Mouse (Mus musculus) heart, adult 2 months (tissue): Measurements from ENCODE around the gene Fut7. TPM values are rescaled to one million over a fixed set of nuclear protein-coding genes. Genes with fewer than 3 reads are reported as not detected.

Experiments used
- DNase-seq, 2 experiments: peaks; one replicate each; pipeline ENCODE4 v3.0.0; 2021
- H3K27ac ChIP-seq: fragments of 200-600 bp; 2 replicates; pipeline ENCODE4 v1.8.1; 2022
- H3K27me3 ChIP-seq: fragments of 200-500 bp; 2 replicates; pipeline ENCODE4 v1.6.1; 2012; ENCODE audit warnings: mild to moderate bottlenecking, low read length, inconsistent platforms, mixed read lengths; ENCODE audit not compliant: control insufficient read depth, insufficient read depth
- H3K36me3 ChIP-seq: fragments of 200-500 bp; 2 replicates; pipeline ENCODE4 v1.6.1; 2012; ENCODE audit warnings: low read length, inconsistent platforms; ENCODE audit not compliant: control insufficient read depth, insufficient read depth
- H3K4me1 ChIP-seq: fragments of 200-500 bp; 2 replicates; pipeline ENCODE4 v1.6.1; 2011; ENCODE audit warnings: low read length; ENCODE audit not compliant: control insufficient read depth, insufficient read depth
- H3K4me3 ChIP-seq: fragments of 200-600 bp; 2 replicates; pipeline ENCODE4 v1.8.1; 2022
- H3K79me2 ChIP-seq: fragments of 200-500 bp; replicated peaks from 2 replicates; pipeline ENCODE4 v1.6.1; 2012; ENCODE audit warnings: mild to moderate bottlenecking, inconsistent platforms, low read length, moderate library complexity, mixed read lengths; ENCODE audit not compliant: control insufficient read depth, insufficient read depth
- H3K9ac ChIP-seq: fragments of 200-500 bp; 2 replicates; pipeline ENCODE4 v1.6.1; 2012; ENCODE audit warnings: low read depth, mild to moderate bottlenecking, control low read depth, inconsistent platforms, low read length, mixed read lengths
- CTCF ChIP-seq: fragments of 200-600 bp; IDR thresholded peaks from 2 replicates; pipeline ENCODE4 v1.8.1; 2022; ENCODE audit warnings: antibody characterized with exemption, mild to moderate bottlenecking, moderate library complexity
- EP300 ChIP-seq: fragments of 200-500 bp; IDR thresholded peaks from 2 replicates; pipeline ENCODE4 v1.6.1; 2011; ENCODE audit warnings: low read depth, low read length, control low read depth; ENCODE audit not compliant: insufficient read depth
- POLR2A ChIP-seq: fragments of 200-500 bp; IDR thresholded peaks from 2 replicates; pipeline ENCODE4 v1.6.1; 2011; ENCODE audit warnings: mild to moderate bottlenecking, low read depth, low read length, control low read depth; ENCODE audit not compliant: insufficient read depth
- WGBS: fragments of 180-500 bp; shearing (Covaris S2); methylation state at CpG from one replicate; pipeline ENCODE4 v1.1.7; 2018; 5-methylcytosine and 5-hydroxymethylcytosine counted together
- intact Hi-C: fragments of 180-260 bp; cut with DNase I; formaldehyde crosslinking; loops from one replicate; pipeline ENCODE4 v1.15.1; 2025
- polyA plus RNA-seq: library from polyadenylated mRNA; depleted of rRNA; stranded (reverse); fragments of >200 nt; gene quantifications from 2 replicates; pipeline ENCODE4 v1.2.3, GENCODE M21; 2012
- total RNA-seq, 2 experiments: library from RNA; stranded (reverse); gene quantifications; 2 replicates each; pipeline ENCODE4 v1.2.3; 2021

Fut7 gene
- total and polyA plus RNA-seq, 3 experiments: 0.11 to 0.43 TPM; not detected in 1

DNA sequence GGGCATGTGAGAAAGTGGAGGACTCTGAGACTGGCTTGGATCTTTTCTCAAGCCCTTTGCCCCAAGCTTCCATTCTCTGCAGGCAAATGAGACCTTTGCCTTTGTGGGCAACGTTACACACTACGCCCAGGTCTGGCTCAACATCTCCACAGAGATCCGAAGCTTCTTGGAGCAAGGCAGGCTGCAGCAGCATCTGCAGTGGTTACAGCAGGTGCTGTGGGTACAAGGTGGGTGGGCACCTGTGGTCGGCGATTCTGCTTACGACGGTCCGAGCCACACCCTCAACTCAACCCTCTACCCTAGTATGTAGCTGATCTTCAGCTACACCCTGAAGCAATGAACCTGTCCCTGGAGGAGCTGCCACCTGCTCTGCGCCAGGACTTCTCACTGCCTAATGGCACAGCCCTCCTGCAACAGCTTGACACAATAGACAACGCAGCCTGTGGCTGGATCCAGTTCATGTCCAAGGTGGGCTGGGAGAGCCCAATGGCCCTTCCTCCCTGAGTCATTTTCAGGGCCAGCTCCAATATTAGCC, 13.3 kb downstream of the Fut7 start:
- Histone ChIP-seq H3K36me3 (no peaks in the 10 kb centered on the region), H3K27me3 (no peaks in the 10 kb centered on the region), H3K4me3 (no peak overlapping the region), H3K4me1 (no peaks in the 10 kb centered on the region), H3K27ac (no peak overlapping the region), H3K79me2 (no peaks in the 10 kb centered on the region), H3K9ac (no peak overlapping the region)
- no peak for DNase-seq
- 84% methylated on average over 10 of the region's 10 CpGs for WGBS
- TF ChIP-seq POLR2A (no peak), EP300 (no peak), CTCF (no peak)
- intact Hi-C loops: no loop called here

DNA sequence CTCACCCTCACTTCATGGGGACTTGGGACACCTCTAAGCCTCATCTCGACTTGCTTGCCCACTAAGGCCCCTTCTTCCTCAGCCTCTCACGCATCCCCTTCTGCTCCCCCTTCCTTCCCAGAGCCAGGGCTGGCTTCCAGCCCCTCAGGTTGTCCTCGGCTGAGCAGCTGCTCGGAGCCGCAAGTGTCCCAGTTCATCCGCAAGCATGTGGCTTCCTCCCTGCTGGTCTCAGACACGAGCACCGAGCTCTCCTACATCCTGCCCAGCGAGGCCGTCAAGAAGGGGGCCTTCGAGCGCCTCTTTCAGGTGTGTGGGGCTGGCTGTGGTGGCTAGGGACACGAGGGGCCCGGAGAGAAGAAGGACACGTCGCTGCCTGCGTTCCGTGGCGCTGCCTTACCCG, 18.0 kb downstream of the Fut7 start:
- TF ChIP-seq POLR2A: no peak
- TF ChIP-seq EP300: no peak
- no peak for TF ChIP-seq CTCF
- intact Hi-C loops: no loop called here
- Histone ChIP-seq H3K9ac (no peak overlapping the region), H3K4me1 (no peaks in the 10 kb centered on the region), H3K27ac (no peak overlapping the region), H3K79me2 (no peaks in the 10 kb centered on the region), H3K4me3 (no peak overlapping the region), H3K27me3 (no peaks in the 10 kb centered on the region), H3K36me3 (no peaks in the 10 kb centered on the region)
- no peak for DNase-seq
- 81% methylated on average over 20 of the region's 20 CpGs for WGBS

DNA sequence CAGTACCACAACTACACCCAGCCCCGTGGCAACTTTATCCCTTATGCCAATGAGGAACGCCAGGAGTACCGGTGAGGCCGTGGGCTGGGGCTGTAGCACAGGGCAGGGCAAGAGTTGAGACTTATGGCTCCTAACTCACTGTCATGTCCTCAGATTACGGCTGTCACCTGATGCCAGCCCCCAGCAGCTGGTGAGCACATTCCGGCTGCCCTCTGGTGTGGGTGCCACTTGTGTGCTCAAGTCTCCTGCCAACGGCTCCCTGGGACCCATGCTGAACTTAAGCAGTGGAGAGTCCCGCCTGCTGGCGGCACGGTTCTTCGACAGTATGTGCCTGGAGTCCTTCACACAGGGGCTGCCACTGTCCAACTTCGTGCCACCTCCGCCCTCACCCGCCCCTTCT, 19.6 kb downstream of the Fut7 start:
- Histone ChIP-seq H3K27me3 (no peaks in the 10 kb centered on the region), H3K27ac (no peak overlapping the region), H3K36me3 (no peaks in the 10 kb centered on the region), H3K4me3 (no peak overlapping the region), H3K79me2 (no peaks in the 10 kb centered on the region), H3K4me1 (no peaks in the 10 kb centered on the region), H3K9ac (no peak overlapping the region)
- intact Hi-C loops: no loop called here
- TF ChIP-seq EP300 (no peak), CTCF (no peak), POLR2A (no peak)
- DNase-seq: no peak
- 89% methylated on average over 14 of the region's 14 CpGs for WGBS

DNA sequence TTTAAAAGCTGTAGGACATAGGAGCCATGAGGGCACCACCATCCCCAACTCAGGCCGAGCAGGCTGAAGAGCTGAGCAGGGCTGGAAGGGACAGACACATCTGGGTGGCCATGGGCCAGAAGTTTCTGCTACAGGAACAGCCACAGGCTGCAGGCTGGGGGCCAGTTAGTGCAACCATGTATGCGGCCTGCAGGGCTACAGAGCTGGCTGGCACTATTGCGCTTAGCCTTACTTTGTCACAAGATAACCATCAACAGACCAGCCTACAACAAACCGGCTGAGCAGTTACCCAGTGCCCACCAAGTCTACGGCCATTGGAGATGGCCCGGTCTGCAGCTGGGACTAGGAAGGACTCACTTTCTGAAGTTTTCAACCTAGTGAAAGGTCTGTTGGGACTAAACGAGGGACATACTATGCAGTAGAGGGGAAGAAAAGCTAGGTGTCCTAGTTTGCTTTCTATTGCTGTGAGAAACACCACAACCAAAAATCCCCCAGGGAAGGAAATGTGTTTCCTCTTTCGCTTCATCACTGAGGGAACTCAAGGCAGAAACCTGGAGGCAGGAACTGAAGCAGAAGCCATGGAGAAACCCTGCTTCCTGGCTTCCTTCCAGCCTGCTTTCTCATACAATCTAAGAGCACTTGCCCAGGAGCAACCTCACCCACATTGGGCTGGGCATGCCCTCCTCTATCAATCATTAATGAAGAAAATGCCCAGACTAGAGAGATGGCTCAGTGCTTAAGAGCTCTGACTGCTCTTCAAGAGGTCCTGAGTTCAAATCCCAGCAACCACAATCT, 28.0 kb downstream of the Fut7 start:
- Histone ChIP-seq H3K27me3 (no peaks in the 10 kb centered on the region), H3K36me3 (no peaks in the 10 kb centered on the region), H3K4me3 (no peak overlapping the region), H3K9ac (no peak overlapping the region), H3K4me1 (no peaks in the 10 kb centered on the region), H3K27ac (no peak overlapping the region), H3K79me2 (no peaks in the 10 kb centered on the region)
- no peak for DNase-seq
- WGBS: 63% methylated on average over 8 of the region's 8 CpGs
- intact Hi-C loops: no loop called here
- no peak for TF ChIP-seq POLR2A
- TF ChIP-seq CTCF: no peak
- TF ChIP-seq EP300: no peak

DNA sequence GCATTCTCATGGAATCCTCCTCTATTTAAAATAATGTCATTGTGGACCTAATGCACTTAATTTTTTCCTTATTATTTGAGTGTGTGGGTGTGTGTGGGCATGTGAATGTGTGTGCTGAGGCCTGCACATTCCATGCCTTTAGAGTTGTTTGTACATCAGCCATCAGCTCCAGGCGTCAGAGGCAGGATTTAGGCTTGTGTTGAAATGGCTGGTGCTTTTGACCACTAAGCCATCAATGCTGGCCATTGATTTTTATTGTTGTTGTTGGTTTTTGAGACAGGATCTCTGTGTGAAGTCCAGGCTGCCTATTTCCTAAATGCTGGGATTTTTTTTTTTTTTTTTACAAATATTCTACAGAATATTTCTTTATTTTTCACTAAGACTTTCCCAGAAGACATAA, 29.9 kb downstream of the Fut7 start:
- Histone ChIP-seq H3K4me3 (no peak overlapping the region), H3K79me2 (no peaks in the 10 kb centered on the region), H3K27ac (no peak overlapping the region), H3K4me1 (no peaks in the 10 kb centered on the region), H3K36me3 (no peaks in the 10 kb centered on the region), H3K27me3 (no peaks in the 10 kb centered on the region), H3K9ac (no peak overlapping the region)
- TF ChIP-seq CTCF: no peak
- TF ChIP-seq EP300: no peak
- no peak for TF ChIP-seq POLR2A
- DNase-seq: no peak
- intact Hi-C loops: no loop called here
- WGBS: 41% methylated on average over 1 of the region's 1 CpGs

DNA sequence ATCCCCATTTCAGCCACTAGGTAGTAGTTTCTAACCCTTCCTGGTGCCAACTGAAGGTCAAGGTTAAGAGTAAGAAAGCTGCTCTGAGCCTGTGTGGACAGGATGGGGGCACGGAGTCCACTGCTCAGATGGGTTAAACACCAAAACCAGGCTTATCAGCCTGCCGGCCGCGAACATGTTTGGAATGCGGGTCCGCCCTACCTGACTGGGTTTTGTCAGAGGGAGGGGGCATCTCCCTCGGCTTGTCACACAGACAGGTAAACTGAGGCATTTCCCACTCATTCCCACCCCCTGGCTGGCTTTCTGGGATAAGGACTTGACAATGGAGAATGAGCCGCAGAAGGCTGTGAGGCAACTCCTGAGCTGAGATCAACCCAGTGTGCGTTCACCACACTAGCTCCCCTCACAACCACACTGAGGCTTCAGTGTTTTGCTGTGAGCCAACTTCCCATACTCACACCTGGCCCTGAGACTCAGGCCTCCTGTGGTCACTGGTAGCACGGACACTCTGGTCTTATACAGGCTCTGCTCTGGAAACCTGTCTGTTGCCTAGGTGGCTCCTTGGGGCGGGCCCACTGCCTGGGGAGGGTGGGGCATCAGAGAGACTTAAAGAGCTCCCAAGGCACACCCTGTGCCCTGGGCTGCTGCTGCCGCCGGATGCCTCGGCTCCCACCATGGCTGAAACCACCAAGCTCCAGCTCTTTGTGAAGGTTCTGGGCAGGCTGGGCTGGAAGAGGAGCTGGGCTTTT, 33.3 kb downstream of the Fut7 start, which contains the start of gene Clic3:
Clic3 (plus strand) TSS at position 634 of the 749 bp plus-strand sequence.
- TF ChIP-seq POLR2A (no peak), EP300 (no peak), CTCF (no peak)
- no peaks in the 10 kb centered on the region for H3K36me3 ChIP-seq
- no peak within 1 kb of the TSS for H3K27ac ChIP-seq
- intact Hi-C loops: no loop called here
- no peak within 1 kb of the TSS for H3K4me3 ChIP-seq
- peaks cover 4% of the 10 kb centered on the region for H3K4me1 ChIP-seq
- 46% methylated on average over 14 of the region's 14 CpGs for WGBS
- H3K79me2 ChIP-seq: no peaks in the 10 kb centered on the region
- no peaks in the 10 kb centered on the region for H3K27me3 ChIP-seq
- H3K9ac ChIP-seq: no peak within 1 kb of the TSS
- no peak for DNase-seq
